In genomic region chr1:64187796-64188513, GRCm38 (mm10) we compare ENCODE assay signal across 15 mouse cellular contexts.
DNase-seq lines count a peak whose midpoint lies in the region; ATAC-seq lines count a peak whose summit lies in the region.
"Had no signal": no experiment of that assay in that cellular context is flagged by ENCODE, and none has a peak within 500 bp of the region (broad histone marks: within the 10 kb centered on the region; RNA-seq: fewer than 3 reads in every experiment).

No protein-coding gene starts in this region.

- no peak overlapping the region for H3K27ac ChIP-seq in forebrain, embryonic 11.5 days (ENCODE audit: low read depth, low read length)
- H3K27ac ChIP-seq in forebrain, embryonic 13.5 days: no peak overlapping the region
- no peak overlapping the region; the same call in 1 of the 2 replicates for H3K27ac ChIP-seq in midbrain, embryonic 11.5 days (ENCODE audit: low read depth, low read length)
- no peak overlapping the region for H3K27ac ChIP-seq in midbrain, embryonic 10.5 days (replicated peaks)
- H3K27ac ChIP-seq in midbrain, embryonic 14.5 days (replicated peaks; ENCODE audit: low read depth, low read length): peak overlapping the region; percentile 39
- H3K27ac ChIP-seq: heart, embryonic 13.5 days; limb, embryonic 12.5 days; liver, embryonic 13.5 days; stomach, embryonic 15.5 days had no signal

- H3K27me3 ChIP-seq in forebrain, embryonic 11.5 days (ENCODE audit: control insufficient read depth, insufficient read depth, low read length): no peaks in the 10 kb centered on the region
- no peaks in the 10 kb centered on the region for H3K27me3 ChIP-seq in forebrain, embryonic 13.5 days
- no peaks in the 10 kb centered on the region for H3K27me3 ChIP-seq in midbrain, embryonic 11.5 days (ENCODE audit: control insufficient read depth, insufficient read depth, low read length)
- H3K27me3 ChIP-seq in midbrain, embryonic 10.5 days (ENCODE audit: low read depth, poor library complexity, severe bottlenecking): no peaks in the 10 kb centered on the region
- H3K27me3 ChIP-seq in midbrain, embryonic 14.5 days (ENCODE audit: control insufficient read depth, insufficient read depth, low read length): no peaks in the 10 kb centered on the region
- H3K27me3 ChIP-seq: heart, embryonic 13.5 days; limb, embryonic 12.5 days; liver, embryonic 13.5 days; stomach, embryonic 15.5 days had no signal

- H3K4me1 ChIP-seq in forebrain, embryonic 11.5 days (replicated peaks; ENCODE audit: control insufficient read depth, insufficient read depth, low read length): peaks cover 6% of the 10 kb centered on the region; the same call in 1 of the 2 replicates
- peaks cover 50% of the 10 kb centered on the region for H3K4me1 ChIP-seq in forebrain, embryonic 13.5 days
- peaks cover 15% of the 10 kb centered on the region for H3K4me1 ChIP-seq in midbrain, embryonic 11.5 days (ENCODE audit: control insufficient read depth, insufficient read depth, low read length)
- peaks cover 38% of the 10 kb centered on the region for H3K4me1 ChIP-seq in midbrain, embryonic 10.5 days
- H3K4me1 ChIP-seq in midbrain, embryonic 14.5 days (ENCODE audit: control insufficient read depth, insufficient read depth, low read length): peaks cover 35% of the 10 kb centered on the region
- H3K4me1 ChIP-seq: liver, embryonic 13.5 days; stomach, embryonic 15.5 days had no signal

- WGBS in forebrain, embryonic 11.5 days: 83% methylated on average over 11 of the region's 11 CpGs
- WGBS in forebrain, embryonic 13.5 days: 74% methylated on average over 11 of the region's 11 CpGs
- 83% methylated on average over 11 of the region's 11 CpGs for WGBS in midbrain, embryonic 11.5 days
- WGBS in midbrain, embryonic 10.5 days: 87% methylated on average over 11 of the region's 11 CpGs
- 55% methylated on average over 11 of the region's 11 CpGs for WGBS in midbrain, embryonic 14.5 days

- DNase-seq in forebrain, embryonic 11.5 days (ENCODE audit: low spot score): peak; percentile 27
- DNase-seq in midbrain, embryonic 11.5 days (ENCODE audit: low spot score, missing footprints): peak; percentile 81
- no peak for DNase-seq in midbrain, embryonic 10.5 days (ENCODE audit: low spot score)
- peak; percentile 56 for DNase-seq in midbrain, embryonic 14.5 days
- DNase-seq in thymus, postnatal 0 days (ENCODE audit: low spot score): no peak
- DNase-seq in adrenal gland, postnatal 25 days: no peak
- no peak for DNase-seq in frontal cortex, postnatal 14 days (ENCODE audit: low spot score in 2 of 2)
- DNase-seq: adrenal gland, postnatal 10 days; kidney, adult 18-20 months; kidney, postnatal 14 days; liver, embryonic 13.5 days had no signal

- no peaks in the 10 kb centered on the region for H3K9me3 ChIP-seq in forebrain, embryonic 11.5 days (ENCODE audit: control insufficient read depth, low read length)
- no peaks in the 10 kb centered on the region; the same call in 1 of the 2 replicates for H3K9me3 ChIP-seq in forebrain, embryonic 13.5 days (replicated peaks)
- H3K9me3 ChIP-seq in midbrain, embryonic 11.5 days (ENCODE audit: control insufficient read depth, low read length): no peaks in the 10 kb centered on the region
- H3K9me3 ChIP-seq in midbrain, embryonic 10.5 days (replicated peaks): peaks cover 6% of the 10 kb centered on the region; the same call in 1 of the 2 replicates
- no peaks in the 10 kb centered on the region for H3K9me3 ChIP-seq in midbrain, embryonic 14.5 days (ENCODE audit: control insufficient read depth, low read length)
- H3K9me3 ChIP-seq: stomach, embryonic 15.5 days had no signal

- no peak overlapping the region for H3K9ac ChIP-seq in forebrain, embryonic 11.5 days (ENCODE audit: low read length)
- H3K9ac ChIP-seq in forebrain, embryonic 13.5 days: no peak overlapping the region
- H3K9ac ChIP-seq in midbrain, embryonic 11.5 days (ENCODE audit: low read length): no peak overlapping the region
- no peak overlapping the region for H3K9ac ChIP-seq in midbrain, embryonic 14.5 days (replicated peaks; ENCODE audit: low read length)
- H3K9ac ChIP-seq: heart, embryonic 13.5 days; limb, embryonic 12.5 days; liver, embryonic 13.5 days; stomach, embryonic 15.5 days had no signal

- no peak overlapping the region for H3K4me3 ChIP-seq in forebrain, embryonic 11.5 days (ENCODE audit: low read depth, low read length)
- no peak overlapping the region for H3K4me3 ChIP-seq in forebrain, embryonic 13.5 days
- no peak overlapping the region for H3K4me3 ChIP-seq in midbrain, embryonic 11.5 days (ENCODE audit: low read depth, low read length)
- H3K4me3 ChIP-seq in midbrain, embryonic 10.5 days: no peak overlapping the region
- no peak overlapping the region for H3K4me3 ChIP-seq in midbrain, embryonic 14.5 days (replicated peaks; ENCODE audit: low read depth, low read length)
- H3K4me3 ChIP-seq: heart, embryonic 13.5 days; limb, embryonic 12.5 days; liver, embryonic 13.5 days; stomach, embryonic 15.5 days had no signal

- H3K36me3 ChIP-seq in forebrain, embryonic 11.5 days (ENCODE audit: control insufficient read depth, insufficient read depth, low read length): no peaks in the 10 kb centered on the region
- H3K36me3 ChIP-seq in forebrain, embryonic 13.5 days (ENCODE audit: poor library complexity, severe bottlenecking): no peaks in the 10 kb centered on the region
- H3K36me3 ChIP-seq in midbrain, embryonic 11.5 days (ENCODE audit: control insufficient read depth, insufficient read depth, low read length): no peaks in the 10 kb centered on the region
- no peaks in the 10 kb centered on the region for H3K36me3 ChIP-seq in midbrain, embryonic 10.5 days
- H3K36me3 ChIP-seq in midbrain, embryonic 14.5 days (ENCODE audit: control insufficient read depth, insufficient read depth, low read length): no peaks in the 10 kb centered on the region
- H3K36me3 ChIP-seq: heart, embryonic 13.5 days; limb, embryonic 12.5 days; liver, embryonic 13.5 days; stomach, embryonic 15.5 days had no signal

- no peak for ATAC-seq in forebrain, embryonic 11.5 days (replicated peaks; ENCODE audit: low FRiP score)
- no peak for ATAC-seq in forebrain, embryonic 13.5 days
- ATAC-seq in midbrain, embryonic 11.5 days (ENCODE audit: low FRiP score): no peak
- ATAC-seq in midbrain, embryonic 14.5 days (ENCODE audit: low FRiP score, low TSS enrichment): no peak

- H3K4me2 ChIP-seq in forebrain, embryonic 11.5 days (ENCODE audit: low read depth, low read length, severe bottlenecking): no peak overlapping the region
- H3K4me2 ChIP-seq in forebrain, embryonic 13.5 days: no peak overlapping the region
- H3K4me2 ChIP-seq in midbrain, embryonic 11.5 days: no peak overlapping the region
- H3K4me2 ChIP-seq in midbrain, embryonic 14.5 days (ENCODE audit: low read length): no peak overlapping the region
- H3K4me2 ChIP-seq: heart, embryonic 13.5 days; limb, embryonic 12.5 days; liver, embryonic 13.5 days; stomach, embryonic 15.5 days had no signal

Comparison
In these comparisons a context has a peak if more than half of its experiments do, and no peak if none do; other contexts are left out.
1. DNase-seq: peak in forebrain, embryonic 11.5 days (single experiment), midbrain, embryonic 11.5 days (single experiment) and midbrain, embryonic 14.5 days (single experiment); none in midbrain, embryonic 10.5 days (single experiment), thymus, postnatal 0 days (single experiment), adrenal gland, postnatal 25 days (single experiment) and frontal cortex, postnatal 14 days (0 of 2).